Mouse (Mus musculus): ENCODE measurements at regions not wholly inside any gene's neighbourhood (a gene's known extent, or its start where the extent isn't known, plus 50 kb on each side); places are given as distances from the start of the nearest gene placed in this dataset.

DNA sequence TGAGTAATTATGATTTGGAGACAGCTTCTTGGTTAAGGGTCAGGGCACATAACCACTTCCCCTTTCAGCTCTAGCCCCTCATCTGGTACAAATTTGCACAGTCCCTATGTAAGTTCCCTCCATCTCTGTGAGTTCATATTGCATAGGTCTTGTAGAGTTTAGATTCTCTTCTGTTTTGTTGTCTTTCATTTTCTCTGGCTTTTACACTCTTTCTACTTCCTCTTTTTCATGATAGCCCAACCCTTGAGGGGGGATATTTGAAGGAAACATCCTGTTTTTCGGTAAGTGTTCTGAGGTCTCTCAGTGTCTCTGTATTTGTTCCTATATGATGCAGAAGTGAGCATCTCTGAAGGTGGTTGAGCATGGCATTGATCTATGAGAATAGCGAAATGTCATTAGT, 515.7 kb upstream of the Stxbp6 start:
- TF ChIP-seq CTCF (IDR thresholded peaks at IDR 0.05) = no peak
- no peak for TF ChIP-seq EP300 (IDR thresholded peaks at IDR 0.05)
